Mouse (Mus musculus): ENCODE results near the gene Tefm.

GRCm38 (mm10) chr11:80135954-80136683, 5.9 kb downstream of the Tefm start:
- TF ChIP-seq GATA1 (IDR thresholded peaks at IDR 0.05; ENCODE audit: borderline replicate concordance, low read length) (no peak), FLI1 (IDR thresholded peaks at IDR 0.05; ENCODE audit: low read length) (no peak)
